Mouse (Mus musculus) cortical plate, adult 2 months (tissue): ENCODE measurements around the gene Cgrrf1. TPM values are rescaled to one million over a fixed set of nuclear protein-coding genes. Genes with fewer than 3 reads are reported as not detected.

Experiments
- H3K27ac ChIP-seq: fragments of 200-500 bp; 2 replicates; pipeline ENCODE4 v1.5.1; 2012; ENCODE audit warnings: low read length, control low read depth, inconsistent platforms; ENCODE audit not compliant: insufficient read depth
- H3K4me1 ChIP-seq: fragments of 200-500 bp; 2 replicates; pipeline ENCODE4 v1.6.1; 2011; ENCODE audit warnings: low read length; ENCODE audit not compliant: control insufficient read depth, insufficient read depth
- H3K4me3 ChIP-seq: fragments of 200-500 bp; 2 replicates; pipeline ENCODE4 v1.5.1; 2011; ENCODE audit warnings: mild to moderate bottlenecking, low read length, control low read depth; ENCODE audit not compliant: insufficient read depth
- CTCF ChIP-seq: fragments of 200-500 bp; IDR thresholded peaks from 2 replicates; pipeline ENCODE4 v1.5.1; 2011; ENCODE audit warnings: mild to moderate bottlenecking, control low read depth, low read length; ENCODE audit not compliant: insufficient read depth; ENCODE audit errors: extremely low read depth
- POLR2A ChIP-seq: fragments of 200-500 bp; IDR thresholded peaks from 2 replicates; pipeline ENCODE4 v1.6.1; 2011; ENCODE audit warnings: mild to moderate bottlenecking, low read length, control low read depth; ENCODE audit not compliant: insufficient read depth; ENCODE audit errors: extremely low read depth
- polyA plus RNA-seq: library from polyadenylated mRNA; depleted of rRNA; stranded (reverse); fragments of >200 nt; gene quantifications from 2 replicates; pipeline ENCODE4 v1.2.3, GENCODE M21; 2012

The Cgrrf1 gene
- polyA plus RNA-seq, 1 experiment: 42.1 TPM

DNA sequence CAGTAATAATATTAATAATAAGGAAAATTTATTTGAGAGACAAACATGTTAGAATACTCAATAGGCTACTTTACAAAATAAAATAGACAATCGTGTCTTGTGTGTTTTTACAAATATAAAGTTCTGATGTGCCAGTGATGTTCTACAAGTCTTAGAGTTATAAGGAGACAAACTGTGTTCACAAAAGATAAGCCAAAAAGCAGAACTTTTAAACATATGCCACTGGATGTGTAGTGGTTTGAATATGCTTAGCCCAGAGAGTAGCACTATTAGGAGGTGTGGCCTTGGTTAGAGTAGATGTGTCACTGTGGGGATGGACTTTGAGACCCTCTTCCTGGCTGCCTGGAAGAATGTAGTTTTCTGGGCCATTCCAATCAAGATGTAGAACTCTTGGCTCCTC, 17.8 kb downstream of the Cgrrf1 start:
- no peak overlapping the region for H3K27ac ChIP-seq
- no peaks in the 10 kb centered on the region for H3K4me1 ChIP-seq
- no peak overlapping the region for H3K4me3 ChIP-seq
- TF ChIP-seq CTCF (no peak), POLR2A (no peak)

- TF ChIP-seq CTCF (no peak), POLR2A (no peak)
- H3K27ac ChIP-seq: no peak overlapping the region
- H3K4me1 ChIP-seq: no peaks in the 10 kb centered on the region
- H3K4me3 ChIP-seq: no peak overlapping the region
Observed at GRCm38 (mm10) chr14:46853677-46854076, 21.8 kb downstream of the Cgrrf1 start.

GRCm38 (mm10) chr14:46862922-46863321, 31.0 kb downstream of the Cgrrf1 start:
- Histone ChIP-seq H3K27ac (no peak overlapping the region), H3K4me3 (no peak overlapping the region), H3K4me1 (no peaks in the 10 kb centered on the region)
- TF ChIP-seq POLR2A (no peak), CTCF (no peak)

- no peak overlapping the region for H3K27ac ChIP-seq
- no peak for TF ChIP-seq POLR2A
- peak; percentile 90 for TF ChIP-seq CTCF
- no peak overlapping the region for H3K4me3 ChIP-seq
- peaks cover 5% of the 10 kb centered on the region for H3K4me1 ChIP-seq
Observed at GRCm38 (mm10) chr14:46880935-46881334, 49.0 kb downstream of the Cgrrf1 start.

DNA sequence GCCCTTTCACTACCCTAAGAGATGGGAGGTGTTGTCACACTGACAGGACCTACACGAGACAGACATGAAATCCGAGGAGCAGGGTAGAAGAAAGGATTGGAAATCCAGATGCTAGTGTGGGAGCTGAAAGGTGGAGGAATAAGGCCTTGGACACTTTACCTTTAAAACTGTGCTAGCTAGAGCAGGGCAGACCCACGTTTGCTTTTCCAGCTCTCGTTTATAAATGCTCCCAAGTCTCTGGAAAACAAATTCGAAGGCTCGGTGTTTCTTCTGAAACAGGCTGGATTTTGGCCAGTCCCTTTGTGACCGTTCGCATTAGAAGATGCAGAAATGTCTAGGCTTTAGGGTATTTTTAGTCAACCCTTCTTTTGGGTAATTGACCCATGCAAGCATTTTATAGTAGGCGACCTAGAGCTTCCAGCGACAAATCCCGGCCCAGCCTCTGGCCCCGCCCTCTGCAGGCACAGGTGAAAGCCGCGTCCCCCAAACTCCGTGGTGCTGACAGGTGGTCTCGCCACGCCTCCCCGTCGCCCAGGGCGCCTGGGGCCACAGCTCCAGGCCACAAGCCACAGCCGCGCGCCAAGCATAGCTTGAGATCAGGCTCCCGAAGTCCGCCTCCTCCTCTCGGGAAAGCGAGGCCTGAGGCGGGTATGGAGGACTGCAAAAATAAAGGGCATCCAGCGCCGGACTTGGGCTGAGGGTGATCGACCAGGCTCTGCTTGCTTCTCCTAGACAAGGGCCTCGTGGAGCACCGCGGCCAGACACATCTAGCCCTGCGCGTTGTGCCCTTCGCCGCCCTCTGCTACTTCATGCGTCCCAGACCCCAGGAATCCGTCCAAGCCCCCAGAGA, 49.9 kb downstream of the Cgrrf1 start:
- peak overlapping the region; percentile 78; the same call in 1 of the 2 replicates for H3K27ac ChIP-seq
- H3K4me3 ChIP-seq: peak overlapping the region; percentile 70
- H3K4me1 ChIP-seq: peaks cover 7% of the 10 kb centered on the region
- TF ChIP-seq POLR2A (no peak), CTCF (no peak)

DNA sequence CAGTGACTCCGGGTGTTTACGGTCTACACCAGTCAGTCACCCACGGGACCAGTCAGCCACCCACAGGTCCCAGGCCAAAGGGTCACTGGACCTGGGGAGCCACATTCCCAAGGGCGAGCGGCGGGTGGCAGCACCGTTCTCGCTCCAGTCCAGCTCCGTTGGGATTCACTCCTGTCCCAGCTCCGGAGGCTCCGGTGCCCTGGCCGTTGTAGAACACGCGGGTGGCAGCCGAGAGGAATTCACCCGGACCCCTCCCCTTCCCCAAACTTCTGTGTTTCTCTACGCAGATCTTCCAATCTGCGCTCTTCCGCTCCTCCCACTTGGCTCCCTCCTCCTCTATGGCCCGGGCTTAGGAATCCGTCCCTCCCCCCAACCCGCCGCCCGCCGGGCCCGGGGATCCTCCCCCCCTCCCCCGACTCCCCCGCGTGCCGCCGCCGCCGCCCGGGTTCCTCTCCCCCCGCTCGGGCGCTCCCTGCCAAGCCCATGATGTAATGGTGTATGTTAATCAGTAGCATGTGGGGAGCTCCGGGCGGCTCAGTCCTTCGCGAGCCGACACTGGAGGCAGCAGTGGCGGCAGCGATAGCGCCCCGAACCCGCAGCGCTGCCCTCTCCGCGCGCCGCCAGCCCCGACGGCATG, 50.6 kb downstream of the Cgrrf1 start, which contains the start of gene Samd4:
Gene Samd4 (plus strand): TSS at position 424 of the 637 bp plus-strand sequence.
- H3K27ac ChIP-seq: peak within 1 kb of the TSS; percentile 78
- peaks cover 7% of the 10 kb centered on the region for H3K4me1 ChIP-seq
- H3K4me3 ChIP-seq: peak within 1 kb of the TSS; percentile 70
- TF ChIP-seq POLR2A (peak; percentile 43; the same call in 1 of the 2 replicates), CTCF (0 out of 2 replicates have a peak, but pooled peaks have one; percentile 16)

GRCm38 (mm10) chr14:46883068-46883870, 51.3 kb downstream of the Cgrrf1 start:
- H3K27ac ChIP-seq: peak overlapping the region; percentile 54

GRCm38 (mm10) chr14:46883871-46884441, 52.0 kb downstream of the Cgrrf1 start:
- Histone ChIP-seq H3K4me3 (peak overlapping the region; percentile 70), H3K27ac (0 out of 2 replicates have a peak overlapping the region, but pooled peaks have one; percentile 35)
- no peak for TF ChIP-seq POLR2A
- TF ChIP-seq CTCF: no peak

More at GRCm38 (mm10) chr14:46883068-46883870, 51.3 kb downstream of the Cgrrf1 start:
- Histone ChIP-seq H3K4me1 (peaks cover 7% of the 10 kb centered on the region), H3K4me3 (peak overlapping the region; percentile 70)
- TF ChIP-seq CTCF (no peak), POLR2A (0 out of 2 replicates have a peak, but pooled peaks have one; percentile 29)

DNA sequence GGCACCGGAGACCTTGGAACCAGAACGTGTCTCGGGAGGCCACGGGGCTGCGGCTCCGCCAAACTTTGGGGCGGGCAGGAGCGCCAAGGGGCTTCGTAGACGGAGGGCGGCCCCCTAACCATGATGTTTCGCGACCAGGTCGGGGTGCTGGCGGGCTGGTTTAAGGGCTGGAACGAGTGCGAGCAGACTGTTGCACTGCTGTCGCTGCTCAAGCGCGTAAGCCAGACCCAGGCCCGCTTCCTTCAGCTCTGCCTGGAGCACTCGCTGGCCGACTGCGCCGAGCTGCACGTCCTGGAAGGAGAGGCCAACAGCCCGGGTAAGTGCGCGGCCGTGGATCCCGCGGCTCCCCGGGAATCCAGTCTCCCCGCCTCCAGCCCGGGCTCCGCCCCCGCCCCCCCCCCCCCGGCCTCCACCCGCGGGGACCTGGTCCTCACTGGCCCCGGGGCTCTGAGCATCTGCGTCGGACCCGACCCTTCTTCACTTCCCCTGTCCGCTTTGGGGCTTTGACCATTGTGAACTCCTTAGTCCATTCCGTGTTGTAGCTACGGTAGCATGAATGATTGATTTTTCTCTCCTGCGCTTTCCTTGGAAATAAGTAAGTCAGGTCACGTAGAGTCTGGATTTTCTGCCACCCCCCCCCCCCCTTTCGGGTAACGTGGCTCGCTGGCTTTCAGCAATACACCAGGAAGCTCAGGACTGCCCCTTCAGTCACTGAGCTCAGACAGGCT, 52.9 kb downstream of the Cgrrf1 start:
- TF ChIP-seq CTCF (no peak), POLR2A (peak; percentile 21; the same call in 1 of the 2 replicates)
- Histone ChIP-seq H3K27ac (no peak overlapping the region), H3K4me1 (peaks cover 7% of the 10 kb centered on the region), H3K4me3 (peak overlapping the region; percentile 70)

More at GRCm38 (mm10) chr14:46883871-46884441, 52.0 kb downstream of the Cgrrf1 start:
- peaks cover 7% of the 10 kb centered on the region for H3K4me1 ChIP-seq
